Mouse (Mus musculus) WW6 (cell line): ENCODE measurements around the gene Bclaf1.

Source experiments
- DNase-seq: peaks from one replicate; pipeline ENCODE4 v3.0.0-alpha.2; 2013; ENCODE audit warnings: low read depth, low spot score

Bclaf1 gene

DNA sequence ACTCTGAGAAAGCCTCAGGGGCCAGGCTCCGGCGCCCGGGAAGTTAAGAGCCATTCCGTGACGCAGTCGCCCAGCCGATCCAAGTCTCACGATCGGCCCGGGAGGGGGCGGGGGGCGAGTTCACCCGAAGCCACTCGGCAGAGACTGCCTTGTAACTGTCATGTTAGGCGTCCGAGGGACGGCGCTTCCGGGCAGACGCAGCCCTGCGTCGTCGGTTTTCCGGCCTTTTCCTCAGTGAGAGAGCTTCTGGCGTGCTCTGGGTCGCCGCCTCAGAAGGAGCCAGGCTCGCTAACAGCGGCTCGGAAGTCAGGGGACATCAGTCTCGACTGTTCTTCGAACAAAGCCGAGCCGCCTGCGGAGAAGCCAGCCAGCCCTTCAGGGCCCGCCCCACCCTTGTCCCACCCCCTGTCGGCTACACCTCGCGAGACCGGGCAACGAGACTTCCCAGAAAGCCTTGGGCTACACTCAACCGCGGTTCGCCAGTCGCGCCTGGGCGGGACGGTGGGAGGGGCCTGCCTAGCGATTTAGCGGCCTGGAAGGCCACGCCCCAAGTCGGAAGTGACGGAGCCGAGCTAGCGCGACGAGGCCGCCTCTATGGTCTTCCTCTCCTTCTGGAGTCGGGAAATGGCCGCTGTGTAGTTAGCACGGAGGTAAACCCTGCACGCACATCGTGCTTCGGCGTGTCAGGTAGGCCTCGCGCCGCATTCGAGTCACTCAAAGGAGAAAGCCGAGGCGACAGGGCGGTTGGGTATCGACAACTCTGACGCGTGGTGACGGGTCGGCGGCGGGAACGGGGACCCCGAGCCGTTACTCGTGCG is at the start of gene Bclaf1:
Bclaf1 (plus strand) TSS at position 552 of the 818 bp plus-strand sequence.
- DNase-seq = peak; percentile 98

GRCm38 (mm10) chr10:20262896-20263295 is 49.4 kb upstream of the Bclaf1 start:
- DNase-seq = no peak

DNA sequence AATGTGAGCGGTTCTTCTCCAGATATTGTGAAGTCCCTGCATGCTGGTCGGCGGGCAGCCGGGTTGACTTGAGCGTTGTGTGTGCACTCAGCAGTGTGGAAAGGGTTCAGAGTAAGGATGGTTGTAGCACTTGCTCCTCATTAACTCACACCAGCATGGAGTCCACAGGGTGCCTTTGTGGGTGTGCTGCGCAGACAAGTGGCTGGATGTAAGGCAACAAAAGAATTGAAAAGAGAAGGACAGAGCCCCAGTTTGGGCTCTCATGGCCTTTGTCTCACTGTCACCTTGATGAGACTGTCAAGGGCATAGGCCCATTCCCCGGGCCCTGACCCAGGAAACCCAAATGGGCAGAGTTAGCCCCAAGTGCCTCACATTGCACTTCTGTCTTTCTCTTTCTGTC is 47.8 kb upstream of the Bclaf1 start:
- DNase-seq = no peak

DNA sequence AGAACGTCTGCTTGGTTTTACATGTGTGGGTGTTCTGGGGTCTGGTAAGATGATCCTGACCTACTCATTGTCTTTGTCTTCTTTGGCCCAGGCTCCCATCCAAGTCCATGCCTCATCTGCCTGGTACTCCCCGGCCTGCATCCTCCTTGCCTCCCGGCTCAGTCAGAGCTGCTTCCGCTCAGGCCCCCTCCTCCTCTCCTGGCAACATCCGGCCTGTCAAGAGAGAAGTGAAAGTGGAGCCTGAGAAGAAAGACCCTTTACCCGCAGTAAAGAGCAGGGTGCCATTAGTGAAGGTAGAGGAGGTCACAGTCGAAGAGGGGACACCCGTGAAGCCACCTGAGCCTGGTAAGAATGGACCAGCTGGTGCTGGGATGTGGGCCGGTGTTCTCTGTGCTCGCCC is 45.2 kb upstream of the Bclaf1 start:
- DNase-seq = no peak

DNA sequence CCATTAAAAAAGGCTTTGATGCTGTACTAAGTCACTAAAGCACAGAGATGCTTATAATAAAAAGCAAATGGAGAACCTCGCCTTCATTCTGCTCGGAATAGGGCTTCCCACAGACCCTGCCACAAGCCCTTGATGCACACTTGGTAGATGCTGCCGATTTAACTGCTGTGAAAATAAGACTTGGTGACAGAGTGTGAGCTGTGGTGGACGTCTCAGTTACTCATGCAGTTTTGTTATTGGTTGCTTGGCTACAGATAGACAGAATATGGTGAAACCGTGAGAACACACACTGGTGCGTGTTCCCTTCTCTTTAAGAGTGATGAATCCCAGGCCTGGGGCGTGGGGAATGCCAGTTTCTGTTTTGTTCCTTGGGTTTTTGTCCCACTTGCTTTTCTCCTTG is 43.3 kb upstream of the Bclaf1 start:
- no peak for DNase-seq

GRCm38 (mm10) chr10:20272380-20272779 is 39.9 kb upstream of the Bclaf1 start:
- no peak for DNase-seq

DNA sequence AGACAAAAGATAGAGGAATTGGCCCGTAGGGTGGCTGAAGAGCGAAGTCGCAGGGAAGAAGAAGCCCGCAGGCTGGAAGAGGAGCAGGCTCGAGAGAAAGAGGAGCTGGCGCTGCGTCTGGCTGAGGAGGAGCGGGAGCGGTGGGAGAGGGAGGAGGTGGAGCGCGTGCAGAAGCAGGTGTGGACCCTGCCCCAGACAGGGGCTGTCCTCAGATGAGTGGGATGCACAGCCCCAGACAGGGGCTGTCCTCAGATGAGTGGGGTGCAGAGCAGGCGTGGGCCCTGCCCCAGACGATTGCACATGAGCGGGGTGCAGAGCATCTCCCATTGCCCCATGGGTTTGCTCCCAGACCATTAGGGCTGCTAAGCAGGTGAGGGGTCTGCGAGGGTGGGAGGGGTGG is 39.0 kb upstream of the Bclaf1 start:
- no peak for DNase-seq

DNA sequence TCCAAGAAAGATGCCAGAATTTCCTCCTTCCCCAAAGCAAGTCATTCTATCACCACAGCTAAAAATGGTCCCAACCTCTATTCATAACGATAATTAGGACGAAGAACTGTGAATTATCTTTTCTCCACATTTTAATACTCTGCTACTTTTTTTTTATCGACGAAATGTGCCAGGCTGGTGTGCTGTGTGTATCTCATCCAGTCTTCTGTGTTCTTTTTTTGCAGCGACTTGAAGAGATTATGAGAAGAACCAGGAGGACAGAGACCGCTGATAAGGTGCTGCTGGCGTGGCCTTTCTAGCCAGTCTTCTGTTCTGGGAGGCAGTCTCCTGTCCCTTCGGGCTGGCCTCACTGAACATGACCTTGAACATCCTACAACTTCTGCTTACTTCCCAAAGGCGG is 38.2 kb upstream of the Bclaf1 start:
- no peak for DNase-seq

DNA sequence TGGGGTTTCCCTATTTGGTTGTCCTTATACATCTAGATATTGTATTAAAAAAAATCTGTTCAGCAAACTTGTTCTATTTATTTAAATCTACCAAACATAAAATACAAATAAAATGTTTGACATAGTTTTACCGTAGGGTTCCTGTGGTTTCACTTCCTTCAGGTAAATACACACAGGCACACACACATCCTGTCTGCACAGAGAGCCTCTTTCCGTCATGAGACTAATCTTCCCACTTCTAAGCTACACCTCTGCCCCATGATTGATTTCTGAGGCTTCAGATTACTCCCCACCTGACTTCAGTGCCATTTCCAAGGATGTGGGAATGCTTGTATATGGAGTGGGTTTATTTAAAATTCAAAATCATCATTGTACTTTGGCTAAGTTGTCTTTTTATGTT is 30.8 kb upstream of the Bclaf1 start:
- DNase-seq = no peak

DNA sequence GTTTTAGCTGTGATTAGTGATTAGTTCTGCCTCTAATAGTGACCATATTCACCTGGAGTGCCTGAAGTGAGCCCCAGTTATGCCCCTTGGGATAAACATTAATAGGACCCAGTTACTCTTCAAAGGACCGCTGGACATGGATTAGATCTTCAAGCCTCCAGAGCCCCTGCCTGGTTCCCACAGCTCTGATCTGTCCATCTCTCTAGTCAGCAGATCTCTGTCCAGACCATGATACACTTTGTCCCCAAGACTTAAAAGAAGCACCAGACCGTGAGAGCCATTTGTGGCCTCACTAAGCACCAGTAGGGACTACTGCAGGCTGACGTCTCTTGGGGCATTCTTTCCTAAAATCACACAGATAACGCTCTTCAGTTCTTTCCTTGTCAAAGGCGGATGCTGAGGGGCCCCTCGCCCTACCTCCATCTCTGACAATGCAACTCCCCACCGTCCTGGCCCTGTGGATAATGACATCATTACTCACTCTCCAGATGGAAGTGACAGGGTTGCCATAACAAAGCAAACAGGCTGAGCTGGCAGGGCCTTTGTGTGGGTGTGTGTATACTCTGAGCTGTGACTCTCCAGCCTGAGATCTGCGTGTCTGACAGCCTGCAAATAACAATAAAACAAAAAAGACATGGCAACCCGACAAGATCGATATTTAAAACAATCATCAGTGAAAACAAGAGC is 26.8 kb upstream of the Bclaf1 start:
- no peak for DNase-seq

GRCm38 (mm10) chr10:20285994-20286836 is 26.1 kb upstream of the Bclaf1 start:
- DNase-seq = no peak

DNA sequence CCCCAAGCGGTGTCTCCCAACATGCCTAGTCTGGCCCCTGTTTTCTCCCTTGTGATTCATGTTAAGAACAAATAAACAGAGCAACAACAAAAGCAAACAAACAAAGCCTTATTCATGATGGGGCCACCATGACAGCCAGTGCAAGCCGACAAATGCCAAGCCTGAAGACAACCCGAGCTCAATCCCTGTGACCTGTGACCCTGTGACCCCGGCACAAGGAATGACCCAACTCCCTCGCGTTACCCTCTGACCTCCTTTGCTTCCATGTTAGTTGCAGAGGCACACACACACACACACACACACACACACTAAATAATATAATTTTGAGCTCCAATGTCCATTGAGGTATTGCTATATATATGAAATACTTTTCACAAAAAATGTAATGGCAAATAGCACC is 24.9 kb upstream of the Bclaf1 start:
- no peak for DNase-seq

DNA sequence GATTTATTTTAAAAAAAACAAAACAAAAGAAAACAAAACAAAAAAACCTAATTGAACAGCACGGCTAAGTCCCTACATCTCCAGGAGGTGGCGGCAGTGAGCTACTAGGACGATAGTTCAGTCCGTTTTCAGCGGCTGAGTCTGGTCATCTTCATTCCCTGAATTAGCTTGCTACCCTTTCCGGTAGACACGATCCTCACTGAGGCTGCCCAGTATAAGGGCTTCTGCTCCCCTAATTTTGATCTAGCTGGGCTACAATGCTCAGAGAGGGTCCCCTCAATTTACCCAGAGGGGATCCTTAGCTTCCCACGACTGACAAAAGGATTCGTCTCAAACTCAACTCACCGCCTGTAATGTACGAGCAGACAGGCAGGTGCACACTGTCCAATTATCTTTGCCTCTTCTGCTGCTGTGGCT is 21.8 kb upstream of the Bclaf1 start:
- DNase-seq = peak; percentile 53

- no peak for DNase-seq
Measured at GRCm38 (mm10) chr10:20295961-20296360, 16.3 kb upstream of the Bclaf1 start.

GRCm38 (mm10) chr10:20298152-20298920 is 13.9 kb upstream of the Bclaf1 start:
- DNase-seq = no peak

GRCm38 (mm10) chr10:20299114-20299513 is 13.2 kb upstream of the Bclaf1 start:
- DNase-seq = no peak

- DNase-seq = no peak
Measured at GRCm38 (mm10) chr10:20310969-20311769, 1.1 kb upstream of the Bclaf1 start.

DNA sequence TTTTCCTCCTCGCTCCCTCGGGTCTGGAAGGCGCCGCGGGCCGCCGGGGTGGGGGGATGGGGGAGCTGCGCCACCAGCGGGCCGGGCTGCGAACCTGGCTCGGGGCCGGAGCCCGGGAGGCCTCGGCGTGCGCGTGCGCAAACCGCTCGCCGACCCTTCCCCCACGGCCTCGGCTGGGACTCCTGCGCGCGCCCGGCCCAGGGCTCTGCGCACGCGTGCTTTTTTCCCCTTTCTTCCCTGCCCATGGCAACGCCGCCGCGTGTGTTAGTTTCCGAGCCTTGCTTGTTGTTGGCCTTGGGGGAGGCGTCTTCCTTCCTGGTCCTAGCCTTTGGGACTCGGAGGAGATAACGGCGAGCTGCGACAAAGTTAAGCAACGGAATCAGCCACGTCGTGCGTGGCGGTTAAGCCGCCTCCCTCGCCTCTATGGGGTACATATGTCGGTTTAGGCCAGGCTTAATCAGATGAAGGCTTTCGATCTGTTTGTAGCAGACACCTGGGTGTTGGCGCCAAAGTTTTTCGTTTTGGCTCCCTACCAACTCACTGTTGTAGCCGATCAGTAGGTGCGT is 550 bp downstream of the Bclaf1 start:
- DNase-seq = peak; percentile 68

DNA sequence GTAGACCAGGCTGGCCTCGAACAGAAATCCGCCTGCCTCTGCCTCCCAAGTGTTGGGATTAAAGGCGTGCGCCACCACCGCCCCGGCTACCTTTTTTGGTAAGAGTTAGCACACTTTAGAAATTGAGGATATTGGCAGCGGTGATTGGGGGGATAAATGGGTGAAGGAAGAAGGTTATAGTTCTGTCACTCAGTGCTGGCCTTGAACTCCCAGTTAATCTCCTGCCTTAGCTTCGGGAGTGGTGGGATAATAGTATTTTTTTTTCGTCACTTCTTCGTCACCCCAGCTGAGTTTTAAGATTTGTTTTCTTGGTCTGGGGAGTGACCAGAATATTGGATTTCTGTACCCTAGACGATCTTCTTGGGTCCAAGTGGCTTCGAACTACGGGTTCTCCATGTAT is 1.2 kb downstream of the Bclaf1 start:
- no peak for DNase-seq

GRCm38 (mm10) chr10:20313941-20314340 is 1.7 kb downstream of the Bclaf1 start:
- no peak for DNase-seq
